Mouse (Mus musculus): ENCODE results near the gene Shtn1. TPM values are rescaled to one million over a fixed set of nuclear protein-coding genes. Genes with fewer than 3 reads are reported as not detected.

The Shtn1 gene
- total RNA-seq, 2 experiments from 2014 or later: 36.8 to 37.9 TPM

GRCm38 (mm10) chr19:58979436-58980055 is 96.4 kb downstream of the Shtn1 start:
- DNase-seq (ENCODE audit: low spot score in 2 of 2): peak in 1 of 2 experiments; percentile 24
- intact Hi-C loops (cut with DNase I): no loop called here

- intact Hi-C loops (cut with DNase I): no loop called here
- peak; percentile 23 to 55 for DNase-seq (ENCODE audit: low spot score in 2 of 2)
These were observed 97.3 kb downstream of the Shtn1 start for GRCm38 (mm10) chr19:58978401-58979171.

- no peak for DNase-seq (ENCODE audit: low spot score in 2 of 2)
- intact Hi-C loops (cut with DNase I): no loop called here
These were observed 100.6 kb downstream of the Shtn1 start for GRCm38 (mm10) chr19:58975216-58975863.

DNA sequence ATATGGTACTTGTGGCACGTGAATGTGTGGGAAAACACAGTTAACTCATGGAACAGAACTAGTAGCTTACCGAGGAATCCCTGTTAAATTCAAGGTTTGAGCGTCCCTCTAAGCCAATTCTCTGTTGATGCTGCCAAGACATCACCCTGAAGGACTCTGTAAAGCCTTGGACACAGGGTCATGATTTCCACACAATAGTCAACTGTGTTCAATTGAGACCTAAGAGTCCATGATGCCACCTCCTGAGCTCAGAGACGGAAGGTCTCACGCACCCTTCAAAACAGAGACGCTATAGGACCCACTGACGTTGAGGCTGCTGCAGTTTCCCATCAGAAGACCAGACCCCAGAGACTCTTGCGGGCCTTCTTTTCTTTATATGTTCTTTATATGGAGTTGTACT is 101.8 kb downstream of the Shtn1 start:
- intact Hi-C loops (cut with DNase I): no loop called here
- no peak for DNase-seq (ENCODE audit: low spot score in 2 of 2)

- no peak for DNase-seq (ENCODE audit: low spot score in 2 of 2)
These were observed 105.1 kb downstream of the Shtn1 start for GRCm38 (mm10) chr19:58970826-58971225.

DNA sequence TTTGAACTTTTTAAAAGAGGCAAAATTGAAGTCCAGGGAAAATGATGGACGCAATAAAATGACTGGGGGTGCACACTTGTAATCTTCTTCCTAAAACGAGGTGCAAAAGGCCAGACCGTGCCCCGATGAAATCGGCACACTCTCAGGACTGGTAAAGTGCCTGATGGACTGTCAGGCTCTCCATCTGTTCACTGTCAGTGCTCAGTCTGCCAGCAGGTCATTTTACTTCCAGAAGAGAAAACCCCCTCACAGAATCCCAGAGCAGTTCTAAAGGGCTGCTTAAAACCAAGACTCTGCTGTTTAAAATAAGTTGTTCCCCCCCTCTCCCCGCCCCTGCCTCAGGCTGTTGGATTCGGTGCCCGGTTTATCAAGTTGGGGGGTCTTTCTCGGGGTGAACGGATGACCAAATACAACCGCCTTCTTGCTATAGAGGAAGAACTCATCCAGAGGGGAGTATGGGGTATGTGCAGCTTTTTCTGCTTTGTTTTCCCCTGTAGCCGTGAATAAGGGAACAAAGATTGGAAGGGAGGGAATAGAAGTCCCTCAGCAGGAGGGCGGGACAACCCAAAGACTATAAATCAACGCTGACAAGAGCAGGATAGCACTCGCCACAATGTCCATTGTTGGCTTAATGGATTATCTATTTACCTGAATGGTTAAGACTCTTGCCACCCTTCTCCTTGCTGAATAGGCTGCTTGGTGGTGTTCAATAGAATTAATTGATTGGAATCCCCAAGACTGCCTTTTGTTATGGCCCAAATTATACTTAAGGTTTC is 107.0 kb downstream of the Shtn1 start:
- intact Hi-C loops (cut with DNase I): no loop called here
- DNase-seq (ENCODE audit: low spot score in 2 of 2): no peak

More at GRCm38 (mm10) chr19:58970826-58971225, 105.1 kb downstream of the Shtn1 start:
- intact Hi-C loops (cut with DNase I): no loop called here

DNA sequence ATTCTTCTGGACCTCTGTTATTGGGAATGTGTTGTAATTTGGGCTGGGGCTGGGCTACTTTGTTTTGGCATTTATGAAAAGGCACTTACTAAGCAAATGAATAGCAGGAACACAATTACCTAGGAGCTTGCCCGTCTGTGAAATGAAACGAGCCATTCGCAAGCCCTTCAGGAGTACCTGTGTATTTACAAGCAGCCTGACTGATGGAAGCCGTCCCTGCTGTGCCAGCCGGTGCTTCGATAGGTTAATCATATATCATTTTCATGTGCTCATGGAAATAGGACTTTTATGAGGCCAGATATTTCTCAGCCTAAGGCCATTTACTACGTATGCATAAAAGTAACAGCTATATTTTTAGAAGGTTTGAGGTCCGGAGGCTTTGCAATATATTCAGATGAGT is 112.9 kb downstream of the Shtn1 start:
- DNase-seq (ENCODE audit: low spot score in 2 of 2): no peak
- intact Hi-C loops (cut with DNase I): no loop called here

DNA sequence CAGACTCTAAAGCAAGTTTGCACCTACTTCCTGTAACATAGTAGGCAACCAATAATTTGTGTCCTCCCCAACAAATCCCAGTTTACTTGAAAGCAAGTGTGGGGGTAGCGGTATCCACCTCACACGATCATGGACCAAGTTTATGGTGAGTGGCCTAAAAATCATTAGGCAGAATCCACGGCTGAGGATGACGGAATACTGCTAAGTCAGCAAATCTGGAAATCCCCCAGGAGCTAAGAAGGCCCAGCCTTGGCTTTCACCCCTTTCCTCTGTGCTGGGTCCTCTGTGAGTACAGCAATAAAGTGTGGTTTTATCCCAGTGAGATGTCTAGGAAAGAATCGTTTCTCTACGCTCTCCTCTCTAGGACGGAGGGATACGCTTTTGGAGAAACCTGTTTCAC is 121.1 kb downstream of the Shtn1 start:
- intact Hi-C loops (cut with DNase I): no loop called here

GRCm38 (mm10) chr19:58952236-58952635 is 123.7 kb downstream of the Shtn1 start:
- DNase-seq (ENCODE audit: low spot score in 2 of 2): no peak
- intact Hi-C loops (cut with DNase I): no loop called here

More for the DNA sequence above, 121.1 kb downstream of the Shtn1 start:
- DNase-seq (ENCODE audit: low spot score in 2 of 2): no peak

DNA sequence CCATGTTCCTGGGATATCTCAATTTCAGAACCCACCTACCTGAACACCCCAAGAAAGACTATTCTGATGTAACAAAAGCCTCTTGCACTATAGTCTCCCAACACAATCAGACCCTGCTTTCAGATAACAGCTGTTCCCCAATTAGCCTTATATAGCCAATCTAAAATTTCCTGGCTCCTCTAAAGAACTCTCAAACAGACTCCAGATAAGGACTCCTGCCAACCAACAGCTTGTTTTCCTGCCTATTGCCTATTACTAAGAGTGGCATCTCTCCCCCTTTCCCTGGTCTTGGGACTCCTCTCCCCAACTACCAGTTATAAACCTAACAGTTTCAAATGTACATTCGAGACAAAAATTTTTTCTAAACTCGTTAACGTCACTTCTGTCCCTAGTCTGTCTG is 124.4 kb downstream of the Shtn1 start:
- intact Hi-C loops (cut with DNase I): no loop called here
- DNase-seq (ENCODE audit: low spot score in 2 of 2): no peak

DNA sequence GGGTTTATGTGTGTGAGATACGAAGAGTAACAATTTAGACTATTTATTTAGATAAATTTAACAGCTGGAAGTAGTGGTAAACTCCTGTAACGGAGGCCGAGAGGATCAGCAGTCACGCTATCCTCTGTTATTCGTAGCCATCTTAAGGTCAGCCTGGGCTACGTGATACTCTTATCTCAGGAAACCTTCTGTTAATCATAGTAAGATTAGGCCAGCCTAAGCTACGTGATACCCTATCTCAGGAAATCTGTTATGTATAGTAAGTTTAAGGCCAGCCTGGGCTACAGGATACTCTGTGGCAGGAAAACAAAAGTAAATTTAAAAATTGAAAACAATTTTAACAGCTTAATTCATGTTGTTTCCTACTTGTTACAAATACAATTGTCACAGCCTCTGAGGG is 129.9 kb downstream of the Shtn1 start:
- intact Hi-C loops (cut with DNase I): no loop called here

GRCm38 (mm10) chr19:58942841-58943828 is 132.8 kb downstream of the Shtn1 start, which contains the start of the genes Eno4 and Hspa12a:
Eno4 (plus strand) TSS chr19:58943425.
Hspa12a (minus strand) TSS chr19:58943654.
- intact Hi-C loops (cut with DNase I): no loop called here

More for the DNA sequence above, 129.9 kb downstream of the Shtn1 start:
- DNase-seq (ENCODE audit: low spot score in 2 of 2): no peak

GRCm38 (mm10) chr19:58933062-58933461 is 142.8 kb downstream of the Shtn1 start:
- DNase-seq (ENCODE audit: low spot score in 2 of 2): no peak
- intact Hi-C loops (cut with DNase I): no loop called here

More at GRCm38 (mm10) chr19:58942841-58943828, 132.8 kb downstream of the Shtn1 start, which contains the start of the genes Eno4 and Hspa12a:
- DNase-seq (ENCODE audit: low spot score in 2 of 2): peak; percentile 94 to 96

DNA sequence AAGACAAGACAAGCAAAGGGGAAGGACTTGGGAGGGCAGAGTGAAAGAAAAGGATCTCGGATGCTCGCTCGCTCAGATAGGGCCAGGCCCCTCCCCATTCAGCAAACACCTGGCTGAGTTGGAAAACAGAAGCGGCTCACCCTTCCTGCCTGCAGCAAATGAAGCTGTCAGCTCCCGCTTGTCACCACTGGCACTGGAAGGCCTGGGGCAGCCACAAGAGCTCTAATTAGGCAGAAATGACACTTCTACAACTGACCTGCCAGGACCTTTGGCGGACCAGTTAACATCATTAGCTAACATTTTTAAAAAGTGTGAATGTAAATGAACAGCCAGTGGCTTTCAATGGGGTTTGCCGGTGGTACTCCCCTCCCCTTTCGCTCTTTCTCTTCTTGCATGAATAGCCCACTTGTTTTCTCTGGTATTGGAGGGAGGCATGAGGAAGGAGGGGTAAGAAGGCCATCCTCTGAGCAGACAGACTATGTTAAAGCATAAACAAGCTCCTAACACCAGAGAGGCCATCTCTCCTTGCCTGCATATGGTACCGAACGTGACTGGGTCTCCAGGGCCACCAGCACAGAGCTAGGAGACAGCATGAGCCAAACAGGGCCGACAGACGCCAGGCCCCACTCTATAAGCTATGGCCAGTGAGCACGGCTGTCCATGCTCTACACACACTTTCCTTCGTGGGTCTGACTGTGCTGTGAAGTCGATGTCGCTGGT is 144.7 kb downstream of the Shtn1 start:
- no peak for DNase-seq (ENCODE audit: low spot score in 2 of 2)
- intact Hi-C loops (cut with DNase I): no loop called here
